9 mouse cellular contexts compared by ENCODE assay signal in genomic region chr17:27945546-27946216, GRCm38 (mm10). TPM values are rescaled to one million over a fixed set of nuclear protein-coding genes. Genes with fewer than 3 reads are reported as not detected.
A peak's percentile ranks its signal among the peaks of the same experiment; 100 is the strongest.
DNase-seq lines count a peak whose midpoint lies in the region; ATAC-seq and TF ChIP-seq lines count a peak whose summit lies in the region.
"Had no signal": no experiment of that assay in that cellular context is flagged by ENCODE, and none has a peak within 500 bp of the region (broad histone marks: within the 10 kb centered on the region; RNA-seq: fewer than 3 reads in every experiment).

No protein-coding gene starts in this region.

- WGBS in kidney, adult 2 months = 37% methylated on average over 6 of the region's 6 CpGs
- WGBS in lung, postnatal 0 days = 45% methylated on average over 6 of the region's 6 CpGs

- no peak overlapping the region for H3K27ac ChIP-seq in kidney, adult 2 months (ENCODE audit: insufficient read depth, low read depth, low read length)
- peak overlapping the region; percentile 83 for H3K27ac ChIP-seq in lung, postnatal 0 days (ENCODE audit: low read length)
- H3K27ac ChIP-seq: liver, embryonic 13.5 days had no signal

- DNase-seq in adrenal gland, adult 8-10 months = peak; percentile 45
- no peak for DNase-seq in adrenal gland, adult 18-20 months (ENCODE audit: low spot score in 2 of 2)
- peak; percentile 94 for DNase-seq in NIH3T3 (ENCODE audit: low read depth)
- DNase-seq in fibroblast of lung, adult 2 months (ENCODE audit: low read depth) = peak; percentile 64
- DNase-seq in kidney, adult 2 months = peak; percentile 89
- DNase-seq in lung, postnatal 0 days (ENCODE audit: low spot score) = peak; percentile 91
- DNase-seq in thymus, postnatal 36 days = no peak
- DNase-seq: liver, embryonic 13.5 days had no signal

- peak; percentile 90 for ATAC-seq in lung, postnatal 0 days
- ATAC-seq in granulocyte monocyte progenitor cell, adult 5-6 weeks (replicated peaks; ENCODE audit: poor library complexity, severe bottlenecking) = no peak

- TF ChIP-seq CTCF in kidney, adult 2 months (conservative IDR thresholded peaks at IDR 0.05; ENCODE audit: insufficient read depth, insufficient read length, low read depth, low read length) = no peak
- TF ChIP-seq CTCF in lung, postnatal 0 days (IDR thresholded peaks at IDR 0.05) = no peak

- H3K36me3 ChIP-seq in kidney, adult 2 months (ENCODE audit: control insufficient read depth, insufficient read depth, low read length) = no peaks in the 10 kb centered on the region
- no peaks in the 10 kb centered on the region for H3K36me3 ChIP-seq in lung, postnatal 0 days (ENCODE audit: insufficient read depth, low read length)
- H3K36me3 ChIP-seq: liver, embryonic 13.5 days had no signal

- H3K4me1 ChIP-seq in kidney, adult 2 months (ENCODE audit: control insufficient read depth, insufficient read depth, low read length) = peaks cover 11% of the 10 kb centered on the region
- H3K4me1 ChIP-seq in lung, postnatal 0 days (ENCODE audit: insufficient read depth, low read depth, low read length) = peaks cover 7% of the 10 kb centered on the region; the same call in 1 of the 2 replicates

- no peaks in the 10 kb centered on the region for H3K27me3 ChIP-seq in kidney, adult 2 months (replicated peaks; ENCODE audit: control insufficient read depth, insufficient read depth, low read length)
- no peaks in the 10 kb centered on the region for H3K27me3 ChIP-seq in lung, postnatal 0 days (replicated peaks; ENCODE audit: insufficient read depth, low read length)
- H3K27me3 ChIP-seq: liver, embryonic 13.5 days had no signal

- no peak overlapping the region for H3K4me2 ChIP-seq in lung, postnatal 0 days (replicated peaks; ENCODE audit: low read depth, low read length)
- H3K4me2 ChIP-seq: liver, embryonic 13.5 days had no signal

- TF ChIP-seq EP300 in lung, postnatal 0 days (IDR thresholded peaks at IDR 0.05) = peak; percentile 86

- H3K4me3 ChIP-seq in kidney, adult 2 months (ENCODE audit: insufficient read depth, low read depth, low read length) = no peak overlapping the region
- no peak overlapping the region for H3K4me3 ChIP-seq in lung, postnatal 0 days (ENCODE audit: low read depth, low read length)
- H3K4me3 ChIP-seq: liver, embryonic 13.5 days had no signal

- no peaks in the 10 kb centered on the region for H3K9me3 ChIP-seq in lung, postnatal 0 days (ENCODE audit: low read length)
- H3K9me3 ChIP-seq: liver, embryonic 13.5 days had no signal

- no peak for TF ChIP-seq POLR2A in kidney, adult 2 months (IDR thresholded peaks at IDR 0.05; ENCODE audit: low read depth, low read length)

- no peak overlapping the region for H3K9ac ChIP-seq in lung, postnatal 0 days (replicated peaks; ENCODE audit: low read depth)
- H3K9ac ChIP-seq: liver, embryonic 13.5 days had no signal

RNA-seq across cellular contexts. Expression of gene Taf11, which starts 36.0 kb away (rescaled TPM):
- 10 to 100 TPM; 34.3 to 42.2 (median 35.7) TPM for total RNA-seq in adrenal gland, adult 8-10 months (2022)
- 10 to 100 TPM; 27.5 to 27.6 TPM for total RNA-seq in adrenal gland, adult 18-20 months (2021)
- polyA plus RNA-seq in kidney, adult 2 months (2012; rRNA removed) = 12.0 and 15.3 TPM in 2 replicates
- polyA plus RNA-seq in lung, postnatal 0 days (2015; fragmentation: Nextera tagmentation; extraction: Ambion mirVana) = 40.1 and 42.1 TPM in 2 replicates
- 39.9 and 46.9 TPM in 2 replicates for total RNA-seq in granulocyte monocyte progenitor cell, adult 5-6 weeks (2014; fragmentation: Nextera tagmentation)
- 35.7 and 44.0 TPM in 2 replicates for total RNA-seq in granulocyte monocyte progenitor cell, adult 5-6 weeks (2017)

RNA-seq across cellular contexts. Expression of gene Anks1, which starts 36.6 kb away (rescaled TPM):
- 10 to 100 TPM; 25.5 to 40.1 (median 32.6) TPM for total RNA-seq in adrenal gland, adult 8-10 months (2022)
- 10 to 100 TPM; 23.6 to 29.1 TPM for total RNA-seq in adrenal gland, adult 18-20 months (2021)
- polyA plus RNA-seq in kidney, adult 2 months (2012; rRNA removed) = 36.7 and 44.5 TPM in 2 replicates
- polyA plus RNA-seq in lung, postnatal 0 days (2015; fragmentation: Nextera tagmentation; extraction: Ambion mirVana) = 25.4 and 25.5 TPM in 2 replicates
- total RNA-seq in granulocyte monocyte progenitor cell, adult 5-6 weeks (2014; fragmentation: Nextera tagmentation) = 49.0 and 66.4 TPM in 2 replicates
- total RNA-seq in granulocyte monocyte progenitor cell, adult 5-6 weeks (2017) = 31.9 and 34.9 TPM in 2 replicates

Comparison
In these comparisons a context has a peak if more than half of its experiments do, and no peak if none do; other contexts are left out.
1. DNase-seq: peak in adrenal gland, adult 8-10 months (single experiment), NIH3T3 (single experiment), fibroblast of lung, adult 2 months (single experiment), kidney, adult 2 months (single experiment) and lung, postnatal 0 days (single experiment); none in adrenal gland, adult 18-20 months (0 of 2) and thymus, postnatal 36 days (0 of 2).